Mouse (Mus musculus): Measurements from ENCODE around the gene Etl4.

- no peak for TF ChIP-seq MAFK (IDR thresholded peaks at IDR 0.05; ENCODE audit: insufficient read depth, low read depth, low read length)
- no peak for TF ChIP-seq ZC3H11A (IDR thresholded peaks at IDR 0.05; ENCODE audit: borderline replicate concordance, low read depth, low read length)
- no peak for TF ChIP-seq ZNF384 (IDR thresholded peaks at IDR 0.05; ENCODE audit: low read depth, low read length)
Observed at GRCm38 (mm10) chr2:20667876-20668275, 758.3 kb downstream of the Etl4 start.

Measured in ES-E14 (cell line).